Mouse (Mus musculus): ENCODE measurements at regions not wholly inside any gene's neighbourhood (a gene's known extent, or its start where the extent isn't known, plus 50 kb on each side); places are given as distances from the start of the nearest gene placed in this dataset.

DNA sequence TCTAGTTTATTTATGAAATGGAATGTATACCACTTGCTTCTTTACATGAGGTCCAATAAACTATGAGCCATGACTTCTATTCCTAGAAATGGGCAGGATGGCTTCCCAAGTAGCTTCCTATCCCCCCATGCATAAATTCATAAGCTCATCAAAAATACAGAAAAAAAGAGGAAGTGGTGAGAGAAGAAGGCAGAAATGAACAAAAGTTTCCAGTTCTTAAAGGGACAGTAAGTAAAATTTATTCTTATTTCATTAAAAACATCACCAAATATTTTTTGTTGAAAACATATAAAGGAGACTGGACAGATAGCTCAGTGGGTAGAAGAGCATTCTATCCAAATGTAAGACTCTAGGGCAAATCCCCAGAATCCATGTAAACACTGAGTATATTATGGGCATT lies 554.0 kb upstream of the Klf4 start:
- Histone ChIP-seq H3K4me3 (no peak overlapping the region), H3K4me2 (ENCODE audit: low read depth) (no peak overlapping the region), H3K79me2 (ENCODE audit: control insufficient read depth, insufficient read depth) (no peaks in the 10 kb centered on the region), H3ac (ENCODE audit: control insufficient read depth, insufficient read length) (no peak overlapping the region), H3K36me3 (ENCODE audit: control insufficient read depth, insufficient read depth) (no peaks in the 10 kb centered on the region), H3K27me3 (ENCODE audit: control insufficient read depth, insufficient read depth, insufficient read length) (no peaks in the 10 kb centered on the region)
- no peak for TF ChIP-seq CEBPB (IDR thresholded peaks at IDR 0.05; ENCODE audit: insufficient read depth, poor library complexity, severe bottlenecking)
- no peak for TF ChIP-seq POLR2A (IDR thresholded peaks at IDR 0.05; ENCODE audit: insufficient read length, low read depth)
- TF ChIP-seq TCF3 (IDR thresholded peaks at IDR 0.05; ENCODE audit: insufficient read length, low read depth), result no peak
- no peak for TF ChIP-seq MYOD1 (IDR thresholded peaks at IDR 0.05; ENCODE audit: control insufficient read depth in 1 of 3, insufficient read length in 2 of 3, low read depth in 2 of 3)
- no peak for TF ChIP-seq MAX (IDR thresholded peaks at IDR 0.05; ENCODE audit: low read depth)
- no peak for TF ChIP-seq SRF (IDR thresholded peaks at IDR 0.05; ENCODE audit: control insufficient read depth, insufficient read length, low read depth)
- no peak for TF ChIP-seq USF1 (IDR thresholded peaks at IDR 0.05; ENCODE audit: low read depth)
- TF ChIP-seq REST (IDR thresholded peaks at IDR 0.05; ENCODE audit: insufficient read depth, insufficient read length), result no peak
- TF ChIP-seq TCF12 (IDR thresholded peaks at IDR 0.05; ENCODE audit: insufficient read depth, poor library complexity, severe bottlenecking), result no peak
- TF ChIP-seq E2F4 (IDR thresholded peaks at IDR 0.05; ENCODE audit: insufficient read depth), result no peak
- TF ChIP-seq MYOG (IDR thresholded peaks at IDR 0.05; ENCODE audit: control insufficient read depth in 1 of 3, insufficient read depth in 1 of 3, insufficient read length in 2 of 3, low read depth in 2 of 3), result no peak
- TF ChIP-seq POLR2AphosphoS2 (IDR thresholded peaks at IDR 0.05; ENCODE audit: insufficient read length, low read depth), result no peak

- TF ChIP-seq POLR2A (IDR thresholded peaks at IDR 0.05; ENCODE audit: insufficient read length, low read depth), result no peak
- no peak for TF ChIP-seq MYOD1 (IDR thresholded peaks at IDR 0.05; ENCODE audit: control insufficient read depth in 1 of 3, insufficient read length in 2 of 3, low read depth in 2 of 3)
- no peak for TF ChIP-seq TCF12 (IDR thresholded peaks at IDR 0.05; ENCODE audit: insufficient read depth, poor library complexity, severe bottlenecking)
- TF ChIP-seq SRF (IDR thresholded peaks at IDR 0.05; ENCODE audit: control insufficient read depth, insufficient read length, low read depth), result no peak
- no peak for TF ChIP-seq POLR2AphosphoS2 (IDR thresholded peaks at IDR 0.05; ENCODE audit: insufficient read length, low read depth)
- no peak for TF ChIP-seq E2F4 (IDR thresholded peaks at IDR 0.05; ENCODE audit: insufficient read depth)
- H3K4me2 ChIP-seq (ENCODE audit: low read depth), result no peak overlapping the region
Measured at GRCm38 (mm10) chr4:56084205-56084604, 551.9 kb upstream of the Klf4 start.

DNA sequence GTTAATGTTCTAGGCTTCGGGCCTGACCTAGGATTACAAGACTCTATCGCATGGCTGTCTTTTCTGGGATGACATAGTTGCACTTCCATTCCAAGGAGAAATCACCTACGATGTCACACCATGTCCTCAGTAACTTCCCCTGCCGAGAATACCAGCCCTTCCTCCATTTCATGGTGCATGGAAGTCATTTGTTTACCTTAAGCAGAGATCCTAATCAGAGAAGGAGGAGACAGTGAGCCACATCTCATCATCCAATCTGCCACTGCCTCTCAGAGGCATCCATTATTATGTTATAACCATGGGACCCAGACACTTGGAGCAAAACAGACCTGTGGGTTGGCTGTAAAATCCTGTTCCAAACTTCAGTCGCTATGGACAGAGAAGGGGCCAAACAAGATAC lies 550.1 kb upstream of the Klf4 start:
- no peak overlapping the region for H3ac ChIP-seq (ENCODE audit: control insufficient read depth, insufficient read length)
- no peak overlapping the region for H3K4me2 ChIP-seq (ENCODE audit: low read depth)
- H3K79me2 ChIP-seq (ENCODE audit: control insufficient read depth, insufficient read depth), result no peaks in the 10 kb centered on the region
- no peaks in the 10 kb centered on the region for H3K36me3 ChIP-seq (ENCODE audit: control insufficient read depth, insufficient read depth)
- TF ChIP-seq MYOD1 (IDR thresholded peaks at IDR 0.05; ENCODE audit: control insufficient read depth in 1 of 3, insufficient read length in 2 of 3, low read depth in 2 of 3), result no peak
- TF ChIP-seq USF1 (IDR thresholded peaks at IDR 0.05; ENCODE audit: low read depth), result no peak
- TF ChIP-seq REST (IDR thresholded peaks at IDR 0.05; ENCODE audit: insufficient read depth, insufficient read length), result no peak
- TF ChIP-seq TCF12 (IDR thresholded peaks at IDR 0.05; ENCODE audit: insufficient read depth, poor library complexity, severe bottlenecking), result no peak
- no peak for TF ChIP-seq POLR2A (IDR thresholded peaks at IDR 0.05; ENCODE audit: insufficient read length, low read depth)
- no peak for TF ChIP-seq E2F4 (IDR thresholded peaks at IDR 0.05; ENCODE audit: insufficient read depth)
- no peak for TF ChIP-seq MAX (IDR thresholded peaks at IDR 0.05; ENCODE audit: low read depth)
- no peak for TF ChIP-seq MYOG (IDR thresholded peaks at IDR 0.05; ENCODE audit: control insufficient read depth in 1 of 3, insufficient read depth in 1 of 3, insufficient read length in 2 of 3, low read depth in 2 of 3)
- TF ChIP-seq TCF3 (IDR thresholded peaks at IDR 0.05; ENCODE audit: insufficient read length, low read depth), result no peak
- no peak for TF ChIP-seq SRF (IDR thresholded peaks at IDR 0.05; ENCODE audit: control insufficient read depth, insufficient read length, low read depth)
- TF ChIP-seq POLR2AphosphoS2 (IDR thresholded peaks at IDR 0.05; ENCODE audit: insufficient read length, low read depth), result no peak
- TF ChIP-seq CEBPB (IDR thresholded peaks at IDR 0.05; ENCODE audit: insufficient read depth, poor library complexity, severe bottlenecking), result no peak
- no peak overlapping the region for H3K4me3 ChIP-seq
- no peaks in the 10 kb centered on the region for H3K27me3 ChIP-seq (ENCODE audit: control insufficient read depth, insufficient read depth, insufficient read length)

More at GRCm38 (mm10) chr4:56084205-56084604, 551.9 kb upstream of the Klf4 start:
- no peaks in the 10 kb centered on the region for H3K27me3 ChIP-seq (ENCODE audit: control insufficient read depth, insufficient read depth, insufficient read length)
- H3ac ChIP-seq (ENCODE audit: control insufficient read depth, insufficient read length), result no peak overlapping the region
- no peaks in the 10 kb centered on the region for H3K79me2 ChIP-seq (ENCODE audit: control insufficient read depth, insufficient read depth)
- no peak overlapping the region for H3K4me3 ChIP-seq
- H3K36me3 ChIP-seq (ENCODE audit: control insufficient read depth, insufficient read depth), result no peaks in the 10 kb centered on the region

GRCm38 (mm10) chr4:56080960-56081359 lies 548.7 kb upstream of the Klf4 start:
- Histone ChIP-seq H3K4me2 (ENCODE audit: low read depth) (no peak overlapping the region), H3ac (ENCODE audit: control insufficient read depth, insufficient read length) (no peak overlapping the region), H3K36me3 (ENCODE audit: control insufficient read depth, insufficient read depth) (no peaks in the 10 kb centered on the region), H3K4me3 (no peak overlapping the region), H3K79me2 (ENCODE audit: control insufficient read depth, insufficient read depth) (no peaks in the 10 kb centered on the region), H3K27me3 (ENCODE audit: control insufficient read depth, insufficient read depth, insufficient read length) (no peaks in the 10 kb centered on the region)
- no peak for TF ChIP-seq MYOD1 (IDR thresholded peaks at IDR 0.05; ENCODE audit: control insufficient read depth in 1 of 3, insufficient read length in 2 of 3, low read depth in 2 of 3)
- no peak for TF ChIP-seq CEBPB (IDR thresholded peaks at IDR 0.05; ENCODE audit: insufficient read depth, poor library complexity, severe bottlenecking)
- no peak for TF ChIP-seq MYOG (IDR thresholded peaks at IDR 0.05; ENCODE audit: control insufficient read depth in 1 of 3, insufficient read depth in 1 of 3, insufficient read length in 2 of 3, low read depth in 2 of 3)
- TF ChIP-seq SRF (IDR thresholded peaks at IDR 0.05; ENCODE audit: control insufficient read depth, insufficient read length, low read depth), result no peak
- no peak for TF ChIP-seq E2F4 (IDR thresholded peaks at IDR 0.05; ENCODE audit: insufficient read depth)
- no peak for TF ChIP-seq REST (IDR thresholded peaks at IDR 0.05; ENCODE audit: insufficient read depth, insufficient read length)
- TF ChIP-seq POLR2AphosphoS2 (IDR thresholded peaks at IDR 0.05; ENCODE audit: insufficient read length, low read depth), result no peak
- no peak for TF ChIP-seq TCF12 (IDR thresholded peaks at IDR 0.05; ENCODE audit: insufficient read depth, poor library complexity, severe bottlenecking)
- no peak for TF ChIP-seq MAX (IDR thresholded peaks at IDR 0.05; ENCODE audit: low read depth)
- no peak for TF ChIP-seq USF1 (IDR thresholded peaks at IDR 0.05; ENCODE audit: low read depth)
- TF ChIP-seq POLR2A (IDR thresholded peaks at IDR 0.05; ENCODE audit: insufficient read length, low read depth), result no peak
- no peak for TF ChIP-seq TCF3 (IDR thresholded peaks at IDR 0.05; ENCODE audit: insufficient read length, low read depth)

Data from myocyte (in vitro differentiated cells).